Mouse (Mus musculus) ES-CJ7 (cell line): ENCODE results near the gene Pank2.
"Not testable (repeated sequence)": the region's sequence is repeated elsewhere in the genome, so short reads cannot be mapped to it uniquely, and the experiment has no call there.

Source experiments
- DNase-seq: peaks from one replicate; pipeline ENCODE4 v3.0.0; 2011; ENCODE audit warnings: low read depth, low spot score

Pank2 gene

DNA sequence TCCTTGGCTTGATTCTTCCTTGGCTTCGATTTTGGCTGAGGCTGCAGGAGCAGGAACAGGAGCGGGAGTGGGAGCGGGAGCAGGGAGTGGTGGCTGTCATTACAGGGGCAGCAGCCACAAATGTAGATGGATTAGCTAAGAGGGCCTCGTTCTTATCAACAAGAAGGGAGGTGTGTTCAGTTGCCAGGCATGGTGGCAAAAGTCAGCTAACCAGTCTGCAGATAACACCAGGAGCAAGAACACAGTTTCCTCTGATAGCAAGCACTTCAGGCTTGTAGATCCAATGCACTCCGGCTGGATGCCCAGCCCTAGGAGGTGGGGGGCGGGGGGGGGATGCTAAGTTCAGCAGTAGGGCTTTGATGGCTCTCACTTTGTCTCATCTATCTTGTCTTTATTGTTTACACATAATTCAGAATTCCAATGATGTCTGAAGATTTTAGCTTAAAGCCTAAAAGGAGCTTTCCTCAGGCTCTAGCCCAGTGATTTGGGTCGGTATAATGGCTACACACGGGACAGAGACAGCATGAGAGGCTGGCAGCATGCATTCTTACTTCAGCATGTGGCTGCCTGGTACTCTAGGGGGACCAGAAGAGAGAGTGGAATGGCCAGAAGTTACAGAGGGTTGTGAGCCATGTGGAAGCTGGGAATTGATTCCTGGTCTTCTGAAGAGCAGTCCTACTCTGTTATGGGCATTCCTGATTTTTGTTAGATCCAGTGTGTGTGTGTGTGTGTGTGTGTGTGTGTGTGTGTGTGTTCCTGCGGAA lies 1.6 kb upstream of the Pank2 start:
- DNase-seq, result no peak

DNA sequence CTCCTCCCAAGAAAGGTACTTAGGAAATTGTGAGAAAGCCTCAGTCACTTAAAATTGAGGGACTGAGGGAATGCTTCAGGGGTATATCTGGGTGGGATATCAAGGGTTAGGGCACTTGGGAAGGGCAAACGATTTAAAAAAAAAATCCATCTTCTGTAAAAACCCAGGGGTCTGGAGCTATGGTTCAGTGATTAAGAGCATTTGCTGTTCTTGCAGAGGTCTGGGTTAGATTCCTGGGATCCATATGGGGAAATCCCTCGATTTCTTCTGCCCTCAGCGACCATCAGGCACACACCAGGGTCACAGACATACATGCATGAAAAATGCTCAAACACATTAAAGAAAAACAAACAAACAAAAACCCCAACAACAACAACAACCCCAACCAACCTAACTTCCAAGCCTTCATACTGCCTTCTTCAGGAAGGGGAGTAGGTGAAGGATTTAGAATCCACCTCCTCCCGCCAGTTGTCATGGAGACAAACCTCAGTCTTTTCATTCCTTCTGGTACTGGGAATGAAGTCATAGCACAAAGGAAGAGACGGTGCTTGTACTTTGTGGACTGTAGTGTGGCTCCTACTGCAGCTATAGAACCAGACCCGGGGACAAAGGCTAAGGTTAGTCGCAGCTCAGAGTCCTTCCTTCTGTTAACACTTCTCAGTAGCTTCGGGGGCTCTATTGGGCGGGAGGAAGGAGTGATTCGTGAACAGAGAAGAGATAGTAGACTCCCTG lies 648 bp upstream of the Pank2 start:
- DNase-seq, result no peak

DNA sequence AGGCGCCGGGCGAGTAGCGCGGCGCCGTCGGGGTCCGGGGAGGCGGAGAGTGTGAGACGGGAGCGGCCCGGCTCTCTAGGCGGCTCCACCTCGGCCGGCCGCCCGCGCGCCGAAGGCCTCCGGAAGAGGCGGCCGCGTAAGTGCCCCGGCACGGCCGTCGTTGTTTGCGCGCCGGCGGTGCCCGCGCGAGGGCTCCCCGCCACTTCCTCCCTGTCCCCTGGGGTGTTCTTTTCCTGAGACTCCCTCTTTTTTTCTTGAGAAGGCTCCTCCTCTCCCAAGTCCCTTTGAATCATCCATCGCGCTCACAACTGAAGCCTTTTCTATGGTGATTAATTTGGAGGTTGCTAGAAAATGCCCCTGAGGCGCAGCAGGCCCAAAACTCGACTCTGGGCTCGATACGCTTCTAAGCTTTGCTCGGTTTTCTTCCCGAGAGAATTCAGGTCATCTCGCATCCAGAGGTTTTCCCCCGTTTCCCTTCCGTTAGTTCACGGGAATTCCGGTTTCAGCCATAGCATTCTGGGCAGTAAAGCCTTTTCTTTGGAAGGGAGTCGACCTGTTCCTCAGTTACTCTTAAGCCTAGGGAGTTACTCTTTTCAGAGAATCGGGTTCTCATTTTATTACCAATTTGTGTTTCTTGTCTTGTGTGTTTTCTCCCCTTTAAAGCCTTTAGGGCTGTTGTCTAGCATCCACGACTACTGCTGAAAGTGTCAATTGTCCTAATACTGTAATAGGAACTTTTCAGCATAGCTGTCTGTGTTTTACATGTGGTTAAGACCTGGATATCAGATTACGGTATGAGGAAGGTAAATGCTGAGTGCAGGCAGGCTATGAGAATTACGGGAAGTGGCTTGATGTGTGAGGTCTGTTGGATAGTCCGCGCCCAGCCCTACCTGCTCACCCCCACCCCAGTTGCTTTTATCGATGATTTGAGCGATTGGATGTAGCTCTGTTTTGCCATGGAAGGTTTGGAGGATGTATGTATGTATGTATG lies 680 bp downstream of the Pank2 start:
- peak; percentile 54 for DNase-seq

DNA sequence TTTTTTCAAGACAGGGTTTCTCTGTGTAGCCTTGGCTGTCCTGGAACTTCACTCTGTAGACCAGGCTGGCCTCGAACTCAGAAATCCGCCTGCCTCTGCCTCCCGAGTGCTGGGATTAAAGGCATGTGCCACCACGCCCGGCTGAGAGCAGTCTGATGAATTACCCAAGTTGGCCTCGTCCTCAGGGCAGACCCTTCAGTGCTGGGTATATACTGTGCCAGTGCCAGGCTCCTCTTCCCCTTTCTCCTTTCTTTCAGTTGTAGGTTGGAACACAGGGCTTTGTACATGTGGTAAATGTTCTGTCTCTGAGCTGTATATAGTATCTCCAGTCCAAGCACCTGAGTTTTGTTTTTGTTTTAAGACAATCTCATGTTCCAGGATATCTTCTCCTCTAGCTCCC lies 1.7 kb downstream of the Pank2 start:
- no peak for DNase-seq

DNA sequence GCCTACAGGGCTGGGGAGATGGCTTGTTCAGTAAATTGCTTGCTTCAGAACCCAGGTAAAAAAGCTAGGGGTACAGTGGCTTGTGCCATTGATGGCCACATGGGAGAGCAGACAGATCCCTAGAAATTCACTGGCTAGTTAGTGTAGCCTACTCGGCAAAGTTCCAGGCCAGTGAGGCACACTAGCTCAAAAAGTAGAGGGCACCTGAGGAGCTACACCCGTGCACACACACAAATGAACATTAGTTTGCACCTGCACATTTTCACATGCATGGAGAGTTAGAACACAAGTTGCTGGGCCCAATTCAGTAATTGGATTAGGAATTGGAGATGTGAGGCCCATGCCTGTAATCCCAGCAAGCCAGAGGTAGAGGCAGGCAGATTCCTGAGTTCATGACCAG lies 2.8 kb downstream of the Pank2 start:
- DNase-seq, result no peak

DNA sequence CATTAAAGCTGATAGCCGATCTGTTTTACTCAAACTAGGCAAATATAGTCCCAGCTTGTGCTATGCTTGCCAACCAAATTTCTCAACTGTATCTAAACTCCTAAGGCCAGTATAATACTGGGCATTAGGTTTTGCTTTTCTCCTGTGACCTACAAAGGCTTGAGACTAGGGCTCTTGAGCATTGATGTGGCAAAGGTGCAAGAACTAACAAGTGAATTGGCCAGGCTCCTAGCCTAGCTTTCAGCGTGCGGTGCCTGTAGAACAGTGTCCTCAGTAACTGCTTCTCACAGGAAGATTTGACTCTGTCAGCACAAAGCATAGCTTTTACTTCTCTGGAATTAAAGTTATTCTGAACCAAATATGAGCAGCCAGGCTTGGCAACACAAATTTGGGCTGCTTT lies 13.2 kb downstream of the Pank2 start:
- DNase-seq, result no peak

- no peak for DNase-seq
These were observed 14.4 kb downstream of the Pank2 start for GRCm38 (mm10) chr2:131276722-131277121.

- DNase-seq, result no peak
These were observed 19.3 kb downstream of the Pank2 start for GRCm38 (mm10) chr2:131281596-131281995.

- no peak for DNase-seq
These were observed 24.0 kb downstream of the Pank2 start for GRCm38 (mm10) chr2:131286276-131286675.

- no peak for DNase-seq
These were observed 28.4 kb downstream of the Pank2 start for GRCm38 (mm10) chr2:131290669-131291068.

GRCm38 (mm10) chr2:131296746-131297261 lies 34.5 kb downstream of the Pank2 start:
- DNase-seq, result no peak

DNA sequence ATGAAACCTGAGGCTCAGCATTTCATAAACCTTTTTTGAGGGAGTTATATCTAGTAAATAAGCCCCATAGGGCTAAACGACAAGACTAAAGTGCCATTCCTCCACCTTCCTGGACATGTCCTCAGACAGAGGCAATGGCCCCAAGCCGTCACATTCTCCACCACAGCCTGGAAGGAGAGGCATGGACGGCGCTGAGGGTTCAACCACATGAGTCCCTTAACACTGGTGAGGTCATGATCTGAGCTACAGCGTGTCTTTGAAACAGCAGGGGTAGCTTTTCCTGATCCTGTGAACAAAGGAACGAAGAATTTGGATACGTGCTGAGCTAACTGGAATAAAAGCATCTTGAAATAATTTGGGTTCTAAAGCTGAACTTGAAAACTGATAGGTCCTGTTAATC lies 36.4 kb downstream of the Pank2 start:
- not testable (repeated sequence) for DNase-seq

DNA sequence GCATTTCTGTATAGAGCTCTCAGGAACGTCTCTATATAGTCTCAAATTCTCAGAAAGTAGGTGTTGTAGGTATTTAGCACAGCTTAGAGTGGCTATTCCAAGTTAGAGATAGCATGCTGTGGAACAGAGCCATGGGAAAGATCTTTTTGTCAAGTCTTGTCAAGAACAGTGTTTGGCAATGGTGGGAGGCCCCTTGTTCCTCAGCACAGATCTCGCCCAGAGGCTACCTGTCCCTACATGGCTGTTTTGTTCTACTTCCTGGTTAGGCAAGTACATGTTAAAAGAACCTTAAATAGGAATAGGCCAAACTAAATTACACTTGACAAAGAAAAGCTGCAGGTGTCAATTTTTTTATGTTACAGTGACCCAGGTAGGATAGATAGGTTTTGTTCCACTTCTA lies 38.2 kb downstream of the Pank2 start:
- no peak for DNase-seq

- DNase-seq, result no peak
These were observed 39.3 kb downstream of the Pank2 start for GRCm38 (mm10) chr2:131301635-131302034.

GRCm38 (mm10) chr2:131304497-131304896 lies 42.2 kb downstream of the Pank2 start:
- no peak for DNase-seq

DNA sequence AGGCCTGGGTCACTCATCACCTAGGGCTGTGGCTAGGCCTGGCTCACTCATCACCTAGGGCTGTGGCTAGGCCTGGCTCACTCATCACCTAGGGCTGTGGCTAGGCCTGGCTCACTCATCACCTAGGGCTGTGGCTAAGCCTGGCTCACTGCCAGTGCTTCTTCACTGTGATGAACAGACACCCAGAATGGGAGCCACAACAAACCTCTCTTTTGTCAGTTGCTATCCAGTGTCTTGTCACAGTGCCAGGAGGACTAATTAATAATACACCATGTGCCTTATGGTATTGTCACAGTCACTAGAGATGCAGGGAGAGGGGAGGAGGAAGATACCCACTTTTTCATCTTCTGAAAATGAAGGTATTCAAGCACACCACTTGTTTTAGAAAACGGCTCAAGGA lies 42.9 kb downstream of the Pank2 start:
- not testable (repeated sequence) for DNase-seq

DNA sequence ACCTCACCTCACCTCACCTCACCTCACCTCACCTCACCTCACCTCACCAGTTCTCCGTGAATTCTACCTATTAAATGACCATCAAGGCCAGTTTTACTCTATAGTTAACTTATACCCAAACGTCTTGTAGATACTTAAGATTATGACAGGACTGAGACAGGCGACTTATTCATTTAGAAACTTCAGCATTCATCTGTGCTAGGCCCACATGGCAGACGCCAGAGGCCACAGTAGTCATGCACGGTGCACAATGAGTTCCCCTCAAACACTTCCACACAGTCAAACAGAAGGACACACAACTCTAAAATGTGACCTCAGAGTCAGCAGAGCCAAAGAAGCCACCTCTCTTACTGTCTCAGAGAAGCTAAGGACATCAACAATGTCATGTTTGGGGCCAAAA lies 45.1 kb downstream of the Pank2 start:
- no peak for DNase-seq

GRCm38 (mm10) chr2:131307822-131308221 lies 45.5 kb downstream of the Pank2 start:
- DNase-seq, result no peak

- no peak for DNase-seq
These were observed 47.0 kb downstream of the Pank2 start for GRCm38 (mm10) chr2:131309296-131309695.

DNA sequence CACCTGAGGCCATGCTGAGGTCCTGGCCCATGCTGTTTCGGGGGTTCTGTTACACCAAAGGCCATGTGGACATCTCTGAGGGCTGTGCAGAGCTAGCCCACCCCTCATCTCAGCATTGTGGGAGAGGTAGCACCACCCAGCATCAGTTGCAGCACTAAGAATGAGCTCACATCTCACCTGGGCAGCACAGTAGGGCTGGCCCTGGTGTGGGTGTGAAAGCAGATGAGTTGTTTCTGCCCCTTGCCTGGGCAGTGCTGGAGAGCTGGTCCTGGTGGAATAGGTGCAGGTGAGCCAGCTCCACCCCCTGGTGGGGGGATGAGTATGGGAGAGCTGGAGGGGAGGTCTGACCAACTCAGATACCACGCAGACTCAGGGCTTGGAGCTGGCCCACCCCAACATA lies 53.9 kb downstream of the Pank2 start:
- DNase-seq, result no peak

DNA sequence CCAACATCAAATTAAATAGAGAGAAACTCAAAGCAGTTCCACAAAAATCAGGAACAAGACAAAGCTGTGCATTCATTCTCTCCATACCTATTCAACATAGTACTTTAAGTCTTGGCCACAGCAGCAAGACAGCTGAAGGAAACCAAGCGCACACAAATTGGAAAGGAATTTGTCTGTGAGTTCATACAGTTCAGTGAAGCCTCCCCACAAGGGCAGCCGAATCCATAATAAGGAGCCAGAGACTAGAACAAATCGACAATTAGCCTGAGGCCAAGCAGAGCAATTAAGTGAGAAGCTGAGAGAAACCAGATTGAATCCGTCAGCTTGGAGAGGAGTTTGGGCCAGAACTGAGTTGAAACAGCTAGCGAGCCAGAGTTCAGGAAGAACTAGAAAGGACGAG lies 57.1 kb downstream of the Pank2 start:
- DNase-seq, result no peak

DNA sequence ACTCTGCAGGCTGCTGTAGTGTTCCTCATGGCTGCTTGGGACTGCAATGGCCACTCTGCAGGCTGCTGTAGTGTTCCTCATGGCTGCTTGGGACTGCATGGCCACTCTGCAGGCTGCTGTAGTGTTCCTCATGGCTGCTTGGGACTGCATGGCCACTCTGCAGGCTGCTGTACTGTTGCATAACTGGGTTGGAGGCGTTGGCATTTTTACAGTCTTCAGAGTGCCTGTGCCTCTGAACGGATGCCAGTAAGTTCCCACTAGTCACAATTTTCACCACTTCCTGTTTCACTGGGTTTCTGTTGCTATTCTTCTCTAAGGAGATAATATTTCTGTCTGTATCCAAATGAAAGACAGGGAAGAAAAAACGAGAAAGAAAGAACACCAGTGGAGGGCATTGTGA lies 58.9 kb downstream of the Pank2 start:
- DNase-seq, result not testable (repeated sequence)
